Mouse (Mus musculus): ENCODE data around the gene Lix1.
"Not testable (repeated sequence)": the region's sequence is repeated elsewhere in the genome, so short reads cannot be mapped to it uniquely, and the experiment has no call there.

Lix1 gene

DNA sequence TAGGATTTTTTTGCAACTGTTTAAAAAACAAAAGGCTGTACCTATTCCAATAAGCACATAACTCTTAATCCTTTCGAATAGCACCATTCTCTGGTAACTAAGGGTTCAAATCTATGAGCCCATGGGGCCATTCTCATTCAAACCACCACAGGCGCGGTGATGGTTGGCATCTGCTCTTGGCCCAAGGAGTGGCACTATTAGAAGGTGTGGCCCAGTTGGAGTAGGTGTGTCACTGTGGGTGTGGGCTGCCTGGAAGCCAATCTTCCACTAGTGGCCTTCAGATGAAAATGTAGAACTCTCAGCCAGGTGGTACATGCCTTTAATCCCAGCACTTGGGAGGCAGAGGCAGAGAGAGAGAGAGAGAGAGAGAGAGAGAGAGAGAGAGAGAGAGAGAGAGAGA lies 11.7 kb downstream of the Lix1 start:
- DNase-seq = no peak

DNA sequence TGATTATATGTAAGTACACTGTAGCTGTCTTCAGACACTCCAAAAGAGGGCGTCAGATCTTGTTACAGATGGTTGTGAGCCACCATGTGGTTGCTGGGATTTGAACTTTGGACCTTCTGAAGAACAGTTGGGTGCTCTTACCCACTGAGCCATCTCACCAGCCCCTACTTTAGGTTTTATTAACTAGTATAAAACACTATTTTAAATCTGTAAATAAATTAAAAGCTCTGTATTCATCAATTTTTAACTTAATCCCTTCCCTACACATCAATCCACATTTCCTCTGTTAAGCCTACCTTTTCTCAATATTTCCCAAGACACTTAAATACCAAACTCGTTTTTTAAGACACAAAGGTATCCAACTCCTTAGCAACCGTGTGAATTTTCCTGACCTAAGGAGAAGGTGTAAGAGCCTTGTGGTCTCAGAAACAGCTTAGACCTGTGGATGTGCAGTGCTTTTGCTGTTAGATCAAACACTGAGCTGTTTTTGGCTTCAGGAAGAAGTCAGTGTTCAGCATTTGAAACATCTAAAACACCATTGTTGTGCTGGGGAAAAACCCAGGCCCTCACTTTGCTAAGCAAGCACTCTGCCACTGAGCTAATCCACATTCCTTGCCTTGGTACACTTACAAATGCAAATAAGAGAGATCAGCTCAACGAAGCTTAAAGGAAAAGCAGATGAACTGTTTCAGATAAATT lies 22.3 kb downstream of the Lix1 start:
- DNase-seq = no peak

DNA sequence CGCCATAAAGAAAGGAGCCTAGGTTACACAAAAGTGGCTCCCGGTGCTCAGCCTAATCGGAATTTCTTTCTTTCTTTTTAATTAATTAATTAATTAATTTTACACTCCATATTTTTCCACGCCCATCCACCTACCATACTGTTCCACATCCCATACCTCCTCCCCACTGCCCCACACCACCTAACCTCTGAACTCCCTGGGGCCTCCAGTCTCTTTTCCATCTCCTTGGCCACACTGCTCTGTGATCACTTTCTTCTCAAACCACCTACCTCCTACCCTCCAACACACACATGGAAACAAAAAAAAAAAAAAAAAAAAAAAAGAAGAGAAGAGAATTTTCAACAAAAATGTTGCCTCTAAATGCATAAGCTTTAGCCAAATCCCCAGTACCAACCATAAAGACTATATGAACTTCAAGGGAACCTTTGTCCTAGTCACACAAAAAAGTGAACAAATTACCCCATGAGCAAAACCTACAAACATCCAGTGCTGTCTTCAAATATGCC lies 22.9 kb downstream of the Lix1 start:
- DNase-seq = no peak

DNA sequence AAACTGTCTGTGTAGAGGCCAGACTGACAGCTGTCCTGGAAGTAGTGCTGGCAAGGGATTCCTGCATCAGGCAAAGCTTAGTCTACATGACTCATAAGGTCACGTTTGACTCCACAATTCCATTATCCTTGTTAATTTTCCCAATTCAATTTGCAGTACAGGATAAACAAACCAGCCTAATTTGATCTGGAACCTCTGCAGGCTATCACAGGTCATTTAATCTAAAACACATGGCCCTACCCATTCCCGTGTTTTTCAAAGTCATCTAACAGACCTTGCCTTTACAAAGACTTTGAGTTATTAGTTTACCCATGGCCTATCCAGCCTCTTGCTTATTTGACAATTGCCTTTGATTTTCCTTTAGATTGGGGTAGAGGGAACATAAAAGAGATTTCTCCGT lies 23.4 kb downstream of the Lix1 start:
- no peak for DNase-seq

DNA sequence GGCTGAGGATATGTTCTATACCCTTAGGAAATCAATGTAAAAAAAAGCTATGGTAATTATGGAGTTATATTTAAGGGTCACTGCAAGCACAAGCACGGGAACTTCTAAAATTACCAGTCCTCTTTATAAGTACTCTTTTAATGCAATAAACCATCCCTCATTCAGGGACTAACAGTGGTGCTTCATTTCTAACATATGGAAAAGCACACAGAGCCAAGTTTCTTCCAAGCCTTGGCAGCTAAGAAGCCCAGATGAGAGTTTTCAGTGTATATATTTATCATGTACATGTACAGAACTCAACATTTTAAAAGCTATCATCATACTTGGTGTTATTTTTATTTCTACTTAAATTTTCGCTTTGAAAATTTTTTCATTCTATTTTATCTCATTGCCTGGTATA lies 26.4 kb downstream of the Lix1 start:
- DNase-seq = no peak

DNA sequence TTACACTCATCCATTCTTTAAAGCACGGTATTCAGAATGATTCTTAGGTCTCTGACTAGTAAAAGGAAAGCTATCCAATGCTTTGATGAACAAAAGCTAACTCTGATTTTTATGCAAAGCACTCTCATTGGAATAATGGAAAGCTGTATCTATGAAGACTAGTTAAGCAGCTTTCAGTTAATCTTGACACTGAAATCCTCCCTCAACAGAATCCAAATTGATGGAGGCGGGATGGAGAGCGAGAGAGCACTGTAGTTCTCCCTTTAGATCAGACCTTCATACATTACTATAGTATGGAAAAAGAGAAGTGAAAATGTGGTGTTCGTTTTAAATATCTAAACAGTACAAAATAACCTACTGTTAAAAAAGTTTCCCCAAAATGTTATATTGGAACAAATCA lies 31.2 kb downstream of the Lix1 start:
- DNase-seq = no peak

GRCm38 (mm10) chr17:17438576-17439191 lies 36.2 kb downstream of the Lix1 start:
- DNase-seq = no peak

DNA sequence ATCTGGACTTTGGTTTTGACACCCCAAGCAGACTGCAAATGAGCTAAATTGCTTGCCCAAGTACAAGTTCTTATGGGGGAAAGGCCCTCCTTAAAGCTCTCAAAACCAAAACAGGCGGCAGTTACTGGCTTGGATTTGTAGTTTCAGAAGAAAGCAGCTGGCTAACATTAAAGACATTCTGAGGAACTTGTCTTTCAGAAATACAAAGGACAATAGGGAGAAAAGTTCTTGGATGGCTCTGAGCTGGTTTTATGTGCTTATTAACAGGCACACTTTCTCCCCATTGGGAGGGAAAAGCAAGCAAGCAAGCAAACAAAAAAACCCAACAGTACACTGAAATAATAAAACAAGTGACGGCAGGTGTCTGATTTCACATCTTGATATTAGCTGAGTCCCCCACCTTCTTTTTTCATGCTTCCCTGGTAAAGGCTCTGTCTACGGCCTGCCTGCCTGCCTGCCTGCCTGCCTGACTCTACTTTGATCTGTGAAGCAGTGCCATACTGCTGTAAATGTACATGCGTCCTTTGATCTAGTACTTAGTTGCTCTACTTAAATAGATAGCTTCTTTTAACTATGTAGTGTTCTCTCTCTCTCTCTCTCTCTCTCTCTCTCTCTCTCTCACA lies 39.5 kb downstream of the Lix1 start:
- DNase-seq = no peak

DNA sequence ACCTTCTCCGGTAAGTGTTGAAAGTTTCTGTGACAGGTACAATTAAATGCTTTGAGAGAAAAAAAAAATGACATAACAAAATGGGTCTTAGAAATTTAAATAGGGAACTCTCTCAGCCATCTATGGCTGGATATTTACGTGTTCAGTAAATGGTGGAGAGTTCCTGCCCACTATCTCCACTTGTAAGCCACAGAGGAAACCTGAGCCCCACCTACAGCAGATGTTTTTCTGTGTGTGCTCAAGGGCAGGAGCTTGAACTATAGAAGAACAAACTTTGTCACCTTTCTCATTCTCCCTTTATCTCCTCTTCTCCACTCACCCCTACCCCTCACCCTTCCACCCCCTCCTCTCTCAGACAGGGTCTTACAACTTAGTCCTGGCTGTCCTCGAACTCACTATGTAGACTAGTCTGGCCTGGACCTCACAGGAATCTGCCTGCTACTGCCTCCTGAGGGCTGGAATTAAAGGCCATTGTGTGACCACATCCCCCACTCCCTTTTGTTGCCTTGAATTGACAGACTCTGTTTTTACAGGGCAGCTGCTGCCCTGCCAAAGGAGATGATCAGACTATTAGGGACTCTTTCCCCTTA lies 41.9 kb downstream of the Lix1 start:
- no peak for DNase-seq

DNA sequence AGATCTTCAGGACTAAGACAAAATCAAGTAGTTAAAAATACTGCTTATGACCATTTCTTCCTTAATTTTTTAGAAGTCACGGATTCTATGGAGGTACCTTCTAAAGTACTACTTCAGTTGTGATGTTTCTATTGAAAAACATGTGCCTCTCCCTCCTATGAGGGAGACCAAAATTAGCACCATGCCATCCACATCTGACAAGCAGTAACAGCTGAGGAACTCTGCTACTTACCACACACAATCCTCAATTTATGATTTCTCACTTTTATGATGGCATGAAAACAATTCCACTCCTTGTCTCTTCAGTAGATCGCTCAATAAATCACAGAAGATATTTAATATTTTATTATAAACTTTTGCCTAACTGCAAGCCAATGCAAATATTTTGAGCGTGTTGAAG lies 44.2 kb downstream of the Lix1 start:
- no peak for DNase-seq

DNA sequence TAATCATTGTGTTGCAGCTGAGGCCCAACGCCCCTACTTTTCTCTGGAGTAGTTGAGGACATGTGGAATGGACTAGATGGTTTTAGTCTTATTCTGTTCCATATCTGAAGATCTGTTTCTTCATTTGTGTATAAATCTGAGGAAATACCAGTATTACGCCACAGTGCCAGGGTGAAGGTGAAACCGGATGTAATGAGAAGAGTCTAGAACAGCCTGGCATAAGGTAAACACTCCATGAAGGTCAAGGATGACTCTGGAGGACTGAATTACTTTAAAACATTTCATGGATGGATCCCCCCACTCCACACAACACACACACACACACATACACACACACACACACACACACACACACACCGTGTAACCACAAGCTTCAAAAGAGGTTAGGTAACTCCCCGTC lies 45.3 kb downstream of the Lix1 start:
- DNase-seq = no peak

DNA sequence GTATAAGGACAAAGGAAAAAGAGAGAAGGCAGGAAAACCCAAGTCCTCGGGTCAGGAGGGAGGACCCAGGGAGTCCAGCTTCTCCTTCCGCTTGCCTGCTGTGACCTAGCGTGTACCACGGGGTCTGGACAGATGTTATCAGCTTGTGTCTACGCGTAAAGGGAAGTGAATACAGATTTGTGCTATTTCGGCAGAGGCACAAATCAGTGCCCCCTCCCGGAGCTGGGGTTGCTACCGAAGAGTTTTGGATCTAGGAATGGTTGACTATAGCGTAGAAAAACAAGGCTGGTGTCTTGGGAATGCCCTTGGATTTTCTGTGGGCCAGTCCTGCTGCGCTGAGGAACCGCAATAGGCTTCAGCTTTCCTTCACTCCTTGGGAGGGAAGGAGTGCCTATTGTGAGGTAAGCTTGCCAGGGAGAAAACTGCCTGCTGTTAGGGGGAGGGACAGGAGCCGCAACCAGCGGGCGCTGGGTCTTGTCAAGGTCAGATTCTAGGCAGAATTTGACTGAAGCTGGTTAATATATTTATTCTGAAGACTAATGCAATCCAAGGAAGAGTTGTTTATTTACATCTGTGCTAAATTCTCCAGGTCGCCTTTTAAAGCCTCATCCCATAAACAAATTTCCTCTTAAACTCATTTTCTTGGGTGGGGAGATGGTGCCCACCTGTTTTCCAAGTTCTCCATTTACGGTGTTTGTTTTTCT lies 46.4 kb downstream of the Lix1 start:
- peak; percentile 7 for DNase-seq

DNA sequence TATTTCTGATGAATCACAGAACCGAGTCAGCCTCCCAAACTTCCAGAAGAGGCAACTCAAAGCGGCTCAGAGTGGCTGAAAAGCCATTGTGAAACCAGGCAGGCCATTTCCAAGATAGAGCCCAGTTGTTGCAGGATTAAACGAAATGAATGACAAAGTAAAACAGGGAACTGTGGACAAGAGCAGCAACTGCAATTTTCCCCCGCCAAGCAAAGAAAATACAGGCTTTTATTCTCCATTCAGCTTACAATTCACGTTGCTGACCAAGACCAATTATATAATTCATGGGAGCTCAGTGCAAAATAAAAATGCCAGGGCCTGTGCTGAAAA lies 46.9 kb downstream of the Lix1 start:
- DNase-seq = no peak

DNA sequence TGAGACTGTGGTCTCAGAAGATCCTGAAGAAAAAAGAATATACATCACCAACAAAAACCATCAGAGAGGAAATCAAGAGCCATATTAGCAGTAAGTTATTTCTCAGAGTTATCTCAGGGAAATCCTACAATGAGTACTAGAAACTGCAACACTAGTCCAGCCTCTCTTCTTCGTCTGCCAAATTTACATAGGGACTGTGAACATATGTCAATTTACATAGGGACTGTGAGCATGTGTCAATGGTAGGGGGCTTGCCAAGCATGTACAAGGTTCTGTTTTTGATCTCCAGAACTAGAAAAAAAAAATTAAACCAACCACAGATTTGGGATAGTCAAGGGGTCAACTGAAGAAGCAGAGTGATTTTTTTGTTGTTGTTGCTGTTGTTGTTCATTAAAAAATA lies 48.6 kb downstream of the Lix1 start:
- DNase-seq = no peak

- no peak for DNase-seq
Measured at GRCm38 (mm10) chr17:17452617-17453016, 50.1 kb downstream of the Lix1 start.

DNA sequence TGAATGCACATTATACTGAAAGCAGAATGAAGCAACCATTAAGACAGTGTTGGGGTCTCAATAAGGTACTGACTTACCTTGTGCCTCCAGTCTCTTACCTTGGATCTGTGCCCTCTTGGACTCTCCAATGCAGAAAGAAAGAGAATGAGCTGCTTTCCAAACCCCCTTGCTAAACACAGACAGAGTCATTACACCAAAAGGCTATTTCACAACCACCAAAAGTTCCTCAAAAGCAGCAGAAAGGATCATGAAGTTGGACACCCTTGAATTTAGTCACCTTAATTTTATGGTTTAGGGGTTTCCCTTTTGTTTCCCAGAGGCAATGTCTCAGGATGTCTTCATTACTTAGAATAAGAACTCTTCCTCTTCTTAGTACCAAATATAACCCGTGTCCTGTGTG lies 52.1 kb downstream of the Lix1 start:
- no peak for DNase-seq

- DNase-seq = no peak
Measured at GRCm38 (mm10) chr17:17485789-17486188, 83.3 kb downstream of the Lix1 start.

- DNase-seq = no peak
Measured at GRCm38 (mm10) chr17:17490820-17491621, 88.5 kb downstream of the Lix1 start.

DNA sequence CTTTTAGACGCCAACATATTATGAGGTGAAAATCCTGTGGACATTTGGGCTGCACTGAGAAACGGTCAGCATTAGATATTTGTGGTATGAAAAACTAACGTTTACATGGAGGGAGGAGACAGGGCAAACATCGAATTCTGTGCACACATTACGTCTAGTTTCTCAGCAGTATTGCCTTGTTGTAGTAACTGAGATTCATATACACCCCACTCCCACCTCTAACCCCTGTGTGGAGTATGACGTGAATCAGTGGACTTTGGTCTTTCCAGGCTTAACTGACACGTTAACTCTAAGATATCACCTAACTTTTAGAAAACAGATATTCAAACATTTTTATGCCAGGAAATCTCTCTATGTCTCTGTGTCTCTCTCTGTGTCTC lies 89.1 kb downstream of the Lix1 start:
- no peak for DNase-seq

- DNase-seq = no peak
Measured at GRCm38 (mm10) chr17:17492116-17492515, 89.6 kb downstream of the Lix1 start.

- not testable (repeated sequence) for DNase-seq
Measured at GRCm38 (mm10) chr17:17496234-17496633, 93.8 kb downstream of the Lix1 start.

- no peak for DNase-seq
Measured at GRCm38 (mm10) chr17:17496730-17497129, 94.3 kb downstream of the Lix1 start.

DNA sequence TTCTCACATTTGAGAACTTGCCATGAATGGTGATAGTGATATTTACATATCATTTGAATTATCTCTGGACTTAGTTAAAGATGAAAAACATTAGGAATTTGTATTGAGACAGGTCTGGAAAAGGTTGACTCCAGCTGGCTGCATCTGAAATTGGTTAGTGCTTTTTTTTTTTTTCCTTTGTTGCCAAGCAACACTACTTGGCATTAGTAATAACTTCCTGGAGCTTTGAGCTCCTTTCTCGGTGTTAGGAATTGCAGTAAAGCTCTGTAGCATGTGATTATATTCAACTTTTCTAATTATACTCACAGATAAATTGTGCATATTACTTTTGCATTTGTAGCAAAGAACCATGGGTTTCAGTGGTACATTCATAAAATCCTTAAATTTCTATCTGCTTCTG lies 96.4 kb downstream of the Lix1 start:
- no peak for DNase-seq
